Mouse (Mus musculus) thymus, postnatal 14 days (tissue): Measurements from ENCODE around the gene Ccdc124.
"Not testable (repeated sequence)": the region's sequence is repeated elsewhere in the genome, so short reads cannot be mapped to it uniquely, and the experiment has no call there.

Experiments used
- DNase-seq: peaks from one replicate; pipeline ENCODE4 v3.0.0; 2021

Gene Ccdc124

GRCm38 (mm10) chr8:70873364-70873985, at the start of gene Ccdc124:
Gene Ccdc124, minus strand, starts transcription at chr8:70873935.
- DNase-seq: peak; percentile 96

- no peak for DNase-seq
Measured at GRCm38 (mm10) chr8:70920049-70920922, 46.6 kb upstream of the Ccdc124 start.

- DNase-seq: no peak
Measured at GRCm38 (mm10) chr8:70914704-70915103, 41.0 kb upstream of the Ccdc124 start.

- DNase-seq: no peak
Measured at GRCm38 (mm10) chr8:70913523-70913922, 39.8 kb upstream of the Ccdc124 start.

- DNase-seq: no peak
Measured at GRCm38 (mm10) chr8:70912955-70913354, 39.2 kb upstream of the Ccdc124 start.

GRCm38 (mm10) chr8:70911596-70911995, 37.9 kb upstream of the Ccdc124 start:
- DNase-seq: no peak

- DNase-seq: no peak
Measured at GRCm38 (mm10) chr8:70907518-70907917, 33.8 kb upstream of the Ccdc124 start.

GRCm38 (mm10) chr8:70905831-70906736, 32.3 kb upstream of the Ccdc124 start, which contains the start of gene Map1s:
Gene Map1s, plus strand, starts transcription at chr8:70905932.
- DNase-seq: peak; percentile 95

- DNase-seq: no peak
Measured at GRCm38 (mm10) chr8:70905463-70905830, 31.7 kb upstream of the Ccdc124 start.

GRCm38 (mm10) chr8:70904532-70904931, 30.8 kb upstream of the Ccdc124 start:
- DNase-seq: no peak

- DNase-seq: no peak
Measured at GRCm38 (mm10) chr8:70903582-70903981, 29.8 kb upstream of the Ccdc124 start.

GRCm38 (mm10) chr8:70903112-70903511, 29.4 kb upstream of the Ccdc124 start:
- no peak for DNase-seq

- DNase-seq: no peak
Measured at GRCm38 (mm10) chr8:70902211-70902610, 28.5 kb upstream of the Ccdc124 start.

GRCm38 (mm10) chr8:70900872-70901387, 27.2 kb upstream of the Ccdc124 start:
- no peak for DNase-seq

GRCm38 (mm10) chr8:70899226-70899625, 25.5 kb upstream of the Ccdc124 start:
- no peak for DNase-seq

GRCm38 (mm10) chr8:70898661-70899198, 25.0 kb upstream of the Ccdc124 start:
- no peak for DNase-seq

- DNase-seq: peak; percentile 90
Measured at GRCm38 (mm10) chr8:70897681-70898413, 24.1 kb upstream of the Ccdc124 start.

- peak; percentile 94 for DNase-seq
Measured at GRCm38 (mm10) chr8:70897021-70897680, 23.4 kb upstream of the Ccdc124 start, which contains the start of gene Rpl18a. Gene Rpl18a, minus strand, starts transcription at chr8:70897412.

- DNase-seq: no peak
Measured at GRCm38 (mm10) chr8:70896316-70897020, 22.7 kb upstream of the Ccdc124 start.

- not testable (repeated sequence) for DNase-seq
Measured at GRCm38 (mm10) chr8:70895571-70896259, 22.0 kb upstream of the Ccdc124 start.
